Mouse (Mus musculus) liver, adult 2 months (tissue): ENCODE data around the gene Zp3. TPM values are rescaled to one million over a fixed set of nuclear protein-coding genes. Genes with fewer than 3 reads are reported as not detected.

Experiments
- DNase-seq: peaks from one replicate; pipeline ENCODE4 v3.0.0-alpha.2; 2011; ENCODE audit warnings: low read depth, low spot score; ENCODE audit errors: extremely low read depth
- H3K27ac ChIP-seq: fragments of 200-500 bp; replicated peaks from 2 replicates; pipeline ENCODE4 v1.5.1; 2012; ENCODE audit warnings: low read depth, mild to moderate bottlenecking, control low read depth, inconsistent platforms, low read length; ENCODE audit not compliant: insufficient read depth
- H3K27me3 ChIP-seq: fragments of 200-500 bp; 2 replicates; pipeline ENCODE4 v1.6.1; 2012; ENCODE audit warnings: mild to moderate bottlenecking, moderate library complexity, low read length, inconsistent platforms; ENCODE audit not compliant: control insufficient read depth, insufficient read depth
- H3K36me3 ChIP-seq: fragments of 200-500 bp; 2 replicates; pipeline ENCODE4 v1.6.1; 2012; ENCODE audit warnings: low read length, inconsistent platforms; ENCODE audit not compliant: control insufficient read depth, insufficient read depth
- H3K4me1 ChIP-seq: fragments of 200-500 bp; 2 replicates; pipeline ENCODE4 v1.6.1; 2011; ENCODE audit warnings: low read length; ENCODE audit not compliant: control insufficient read depth, insufficient read depth
- H3K4me3 ChIP-seq: fragments of 200-500 bp; 2 replicates; pipeline ENCODE4 v1.5.1; 2011; ENCODE audit warnings: low read depth, mild to moderate bottlenecking, control low read depth, low read length, moderate library complexity; ENCODE audit not compliant: insufficient read depth
- H3K79me2 ChIP-seq: fragments of 200-500 bp; 2 replicates; pipeline ENCODE4 v1.6.1; 2012; ENCODE audit warnings: inconsistent platforms, mild to moderate bottlenecking, low read length, moderate library complexity; ENCODE audit not compliant: control insufficient read depth, insufficient read depth
- H3K9ac ChIP-seq: fragments of 200-500 bp; 2 replicates; pipeline ENCODE4 v1.6.1; 2012; ENCODE audit warnings: low read depth, mild to moderate bottlenecking, control low read depth, inconsistent platforms, low read length
- CTCF ChIP-seq: fragments of 200-500 bp; IDR thresholded peaks from 2 replicates; pipeline ENCODE4 v1.5.1; 2011; ENCODE audit warnings: low read depth, low read length, control low read depth
- POLR2A ChIP-seq: fragments of 200-500 bp; IDR thresholded peaks from 2 replicates; pipeline ENCODE4 v1.6.1; 2011; ENCODE audit warnings: low read length, control low read depth; ENCODE audit not compliant: insufficient read depth; ENCODE audit errors: extremely low read depth
- WGBS: fragments of 180-500 bp; shearing (Covaris S2); methylation state at CpG from one replicate; pipeline ENCODE4 v1.1.7; 2018; 5-methylcytosine and 5-hydroxymethylcytosine counted together
- polyA plus RNA-seq: library from polyadenylated mRNA; depleted of rRNA; stranded (reverse); fragments of >200 nt; gene quantifications from 2 replicates; pipeline ENCODE4 v1.2.3, GENCODE M21; 2012; rRNA removed
- total RNA-seq: library from RNA; depleted of rRNA; stranded (reverse); fragments of >200 nt; gene quantifications from 2 replicates; pipeline ENCODE4 v1.2.3, GENCODE M21; 2014; rRNA removed

Zp3 gene
- total and polyA plus RNA-seq, 2 experiments: not detected

DNA sequence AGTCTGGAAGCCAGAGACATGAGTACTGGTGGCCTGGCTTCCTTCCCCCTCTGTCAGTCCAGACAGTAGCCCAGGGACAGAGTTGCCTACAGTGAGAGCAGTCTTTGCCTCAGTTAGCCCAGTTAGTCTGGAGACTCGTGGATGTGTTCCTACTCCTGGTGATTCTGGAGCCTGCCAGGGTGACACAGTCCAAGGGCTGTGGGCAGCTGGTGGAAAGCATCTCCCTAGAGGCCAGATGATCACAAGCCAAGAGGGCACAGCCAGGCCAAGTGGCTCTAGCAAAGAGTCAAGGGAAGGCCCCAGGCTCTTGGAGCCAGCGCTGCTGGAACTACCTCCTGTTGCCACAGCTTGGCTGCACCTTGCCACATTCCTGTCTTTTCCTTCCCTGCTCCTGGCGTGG lies 45.8 kb downstream of the Zp3 start:
- H3K9ac ChIP-seq: no peak overlapping the region
- no peaks in the 10 kb centered on the region for H3K79me2 ChIP-seq
- TF ChIP-seq POLR2A: no peak
- no peak overlapping the region for H3K27ac ChIP-seq
- no peaks in the 10 kb centered on the region for H3K27me3 ChIP-seq
- DNase-seq: no peak
- H3K36me3 ChIP-seq: no peaks in the 10 kb centered on the region; the same call in 1 of the 2 replicates
- 81% methylated on average over 3 of the region's 3 CpGs for WGBS
- no peaks in the 10 kb centered on the region for H3K4me1 ChIP-seq
- no peak overlapping the region for H3K4me3 ChIP-seq

- no peaks in the 10 kb centered on the region for H3K4me1 ChIP-seq
- TF ChIP-seq CTCF (no peak), POLR2A (no peak)
- WGBS: 87% methylated on average over 9 of the region's 9 CpGs
- DNase-seq: no peak
- H3K79me2 ChIP-seq: no peaks in the 10 kb centered on the region
- no peaks in the 10 kb centered on the region; the same call in 1 of the 2 replicates for H3K36me3 ChIP-seq
- H3K27me3 ChIP-seq: no peaks in the 10 kb centered on the region
- no peak overlapping the region for H3K27ac ChIP-seq
- H3K4me3 ChIP-seq: no peak overlapping the region
- H3K9ac ChIP-seq: no peak overlapping the region
Observed at GRCm38 (mm10) chr5:136026859-136027258, 47.0 kb downstream of the Zp3 start.

GRCm38 (mm10) chr5:136027612-136028311 lies 47.9 kb downstream of the Zp3 start:
- Histone ChIP-seq H3K36me3 (no peaks in the 10 kb centered on the region; the same call in 1 of the 2 replicates), H3K79me2 (no peaks in the 10 kb centered on the region), H3K27ac (no peak overlapping the region), H3K27me3 (no peaks in the 10 kb centered on the region), H3K9ac (no peak overlapping the region), H3K4me3 (no peak overlapping the region), H3K4me1 (no peaks in the 10 kb centered on the region)
- no peak for DNase-seq
- TF ChIP-seq POLR2A: no peak
- no peak for TF ChIP-seq CTCF
- WGBS: 97% methylated on average over 11 of the region's 11 CpGs

- H3K4me1 ChIP-seq: no peaks in the 10 kb centered on the region
- TF ChIP-seq POLR2A (no peak), CTCF (no peak)
- no peak overlapping the region for H3K4me3 ChIP-seq
- no peak overlapping the region for H3K9ac ChIP-seq
- no peak for DNase-seq
- 79% methylated on average over 4 of the region's 4 CpGs for WGBS
- H3K27me3 ChIP-seq: no peaks in the 10 kb centered on the region
- H3K27ac ChIP-seq: no peak overlapping the region
- H3K36me3 ChIP-seq: no peaks in the 10 kb centered on the region
- H3K79me2 ChIP-seq: no peaks in the 10 kb centered on the region
Observed at GRCm38 (mm10) chr5:136034868-136035267, 55.0 kb downstream of the Zp3 start.

DNA sequence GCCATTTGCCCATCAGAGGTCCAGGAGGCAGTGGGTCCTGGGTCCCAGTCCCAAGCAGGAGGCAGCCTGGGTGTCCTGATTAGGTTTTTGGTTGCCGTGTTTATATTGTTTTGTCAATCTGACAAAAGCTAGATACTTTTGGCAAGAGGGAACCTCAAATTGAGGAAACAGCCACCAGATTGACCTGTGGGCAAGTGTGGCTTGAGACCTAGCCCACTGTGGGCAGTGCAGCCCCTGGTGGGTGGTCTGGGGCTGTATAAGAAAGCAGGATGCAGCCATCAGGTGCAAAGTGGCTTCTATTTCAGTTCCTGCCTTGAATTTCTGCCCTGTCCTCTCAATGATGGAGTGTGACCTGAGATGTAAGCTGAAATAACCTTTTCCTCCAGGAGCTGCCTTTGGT lies 55.4 kb downstream of the Zp3 start:
- Histone ChIP-seq H3K79me2 (no peaks in the 10 kb centered on the region), H3K4me1 (no peaks in the 10 kb centered on the region), H3K4me3 (no peak overlapping the region), H3K27me3 (no peaks in the 10 kb centered on the region), H3K36me3 (no peaks in the 10 kb centered on the region), H3K27ac (no peak overlapping the region), H3K9ac (no peak overlapping the region)
- TF ChIP-seq CTCF: no peak
- TF ChIP-seq POLR2A: no peak
- no peak for DNase-seq
- WGBS: 88% methylated on average over 1 of the region's 1 CpGs

GRCm38 (mm10) chr5:136036667-136037066 lies 56.8 kb downstream of the Zp3 start:
- H3K36me3 ChIP-seq: no peaks in the 10 kb centered on the region
- no peak for DNase-seq
- WGBS: 88% methylated on average over 1 of the region's 1 CpGs

More at GRCm38 (mm10) chr5:136036667-136037066, 56.8 kb downstream of the Zp3 start:
- H3K27ac ChIP-seq: no peak overlapping the region
- no peaks in the 10 kb centered on the region for H3K27me3 ChIP-seq
- H3K9ac ChIP-seq: no peak overlapping the region
- TF ChIP-seq CTCF (no peak), POLR2A (no peak)
- no peaks in the 10 kb centered on the region for H3K4me1 ChIP-seq
- no peak overlapping the region for H3K4me3 ChIP-seq
- no peaks in the 10 kb centered on the region for H3K79me2 ChIP-seq

Other genes starting within 250 kb of the Zp3 start
- 55.2 and 58.1 TPM in 2 replicates for gene Tmem120a, start 235.7 kb upstream of the Zp3 start, total RNA-seq
- gene Tmem120a, start 235.7 kb upstream of the Zp3 start, polyA plus RNA-seq: 52.9 and 76.6 TPM in 2 replicates
- 0.13 and 0.18 TPM in 2 replicates for gene Styxl1, start 201.7 kb upstream of the Zp3 start, total RNA-seq
- 0.22 and 0.23 TPM in 2 replicates for gene Styxl1, start 201.7 kb upstream of the Zp3 start, polyA plus RNA-seq
- 108 and 176 TPM in 2 replicates for gene Mdh2, start 201.6 kb upstream of the Zp3 start, total RNA-seq
- 361 and 418 TPM in 2 replicates for gene Mdh2, start 201.6 kb upstream of the Zp3 start, polyA plus RNA-seq
- not detected in 2 replicates for gene Srrm3, start 173.2 kb upstream of the Zp3 start, total RNA-seq
- not detected in 2 replicates for gene Srrm3, start 173.2 kb upstream of the Zp3 start, polyA plus RNA-seq
- gene Hspb1, start 92.2 kb upstream of the Zp3 start, total RNA-seq: 18.9 and 19.5 TPM in 2 replicates
- gene Hspb1, start 92.2 kb upstream of the Zp3 start, polyA plus RNA-seq: 10.9 and 24.3 TPM in 2 replicates
- 23.0 and 30.9 TPM in 2 replicates for gene Ywhag, start 45.5 kb upstream of the Zp3 start, total RNA-seq
- 42.4 and 50.4 TPM in 2 replicates for gene Ywhag, start 45.5 kb upstream of the Zp3 start, polyA plus RNA-seq
- 4.0 and 4.8 TPM in 2 replicates for gene Ssc4d, start 5.6 kb upstream of the Zp3 start, total RNA-seq
- gene Ssc4d, start 5.6 kb upstream of the Zp3 start, polyA plus RNA-seq: 5.8 and 6.5 TPM in 2 replicates
- gene Dtx2, start 14.7 kb downstream of the Zp3 start, total RNA-seq: 1.0 and 1.9 TPM in 2 replicates
- gene Dtx2, start 14.7 kb downstream of the Zp3 start, polyA plus RNA-seq: 4.3 and 7.1 TPM in 2 replicates
- 0.34 and 0.55 TPM in 2 replicates for gene Upk3b, start 58.4 kb downstream of the Zp3 start, total RNA-seq
- gene Upk3b, start 58.4 kb downstream of the Zp3 start, polyA plus RNA-seq: 1.3 and 2.1 TPM in 2 replicates
- not detected in 2 replicates for gene Upk3bl, start 74.4 kb downstream of the Zp3 start, total RNA-seq
- gene Upk3bl, start 74.4 kb downstream of the Zp3 start, polyA plus RNA-seq: not detected in 2 replicates
- 1.0 and 2.1 TPM in 2 replicates for gene Rasa4, start 103.8 kb downstream of the Zp3 start, total RNA-seq
- 0.70 and 2.0 TPM in 2 replicates for gene Rasa4, start 103.8 kb downstream of the Zp3 start, polyA plus RNA-seq
- 46.1 and 52.4 TPM in 2 replicates for gene Polr2j, start 136.5 kb downstream of the Zp3 start, total RNA-seq
- 34.3 and 36.1 TPM in 2 replicates for gene Polr2j, start 136.5 kb downstream of the Zp3 start, polyA plus RNA-seq
- 5.3 and 6.7 TPM in 2 replicates for gene Lrwd1, start 156.0 kb downstream of the Zp3 start, total RNA-seq
- 9.9 and 14.9 TPM in 2 replicates for gene Lrwd1, start 156.0 kb downstream of the Zp3 start, polyA plus RNA-seq
- 3.0 and 3.8 TPM in 2 replicates for gene Alkbh4, start 156.0 kb downstream of the Zp3 start, total RNA-seq
- gene Alkbh4, start 156.0 kb downstream of the Zp3 start, polyA plus RNA-seq: 6.5 and 9.3 TPM in 2 replicates
- gene Orai2, start 190.6 kb downstream of the Zp3 start, total RNA-seq: 1.1 and 1.5 TPM in 2 replicates
- 0.77 and 1.4 TPM in 2 replicates for gene Orai2, start 190.6 kb downstream of the Zp3 start, polyA plus RNA-seq
- gene Prkrip1, start 218.9 kb downstream of the Zp3 start, total RNA-seq: 2.0 and 2.1 TPM in 2 replicates
- gene Prkrip1, start 218.9 kb downstream of the Zp3 start, polyA plus RNA-seq: 3.2 and 4.8 TPM in 2 replicates